Mouse (Mus musculus) cortical plate, adult 2 months (tissue): ENCODE measurements at regions not wholly inside any gene's neighbourhood (a gene's known extent, or its start where the extent isn't known, plus 50 kb on each side); places are given as distances from the start of the nearest gene placed in this dataset.

ENCODE experiments used
- CTCF ChIP-seq: fragments of 200-500 bp; IDR thresholded peaks from 2 replicates; pipeline ENCODE4 v1.5.1; 2011; ENCODE audit warnings: mild to moderate bottlenecking, control low read depth, low read length; ENCODE audit not compliant: insufficient read depth; ENCODE audit errors: extremely low read depth
- POLR2A ChIP-seq: fragments of 200-500 bp; IDR thresholded peaks from 2 replicates; pipeline ENCODE4 v1.6.1; 2011; ENCODE audit warnings: mild to moderate bottlenecking, low read length, control low read depth; ENCODE audit not compliant: insufficient read depth; ENCODE audit errors: extremely low read depth

- TF ChIP-seq POLR2A (no peak), CTCF (no peak)
Observed at GRCm38 (mm10) chr6:100085981-100086380, 201.3 kb downstream of the Rybp start.
